ENCODE assay signal across 17 mouse cellular contexts in genomic region chr17:5050970-5051530, GRCm38 (mm10). TPM values are rescaled to one million over a fixed set of nuclear protein-coding genes. Genes with fewer than 3 reads are reported as not detected.
DNase-seq lines count a peak whose midpoint lies in the region; ATAC-seq lines count a peak whose summit lies in the region.
"Had no signal": no experiment of that assay in that cellular context is flagged by ENCODE, and none has a peak within 500 bp of the region (broad histone marks: within the 10 kb centered on the region; RNA-seq: fewer than 3 reads in every experiment).

No protein-coding gene starts in this region.

- intact Hi-C loops in heart, postnatal 36 days (cut with DNase I) = no loop called here

- H3K27me3 ChIP-seq in heart, embryonic 13.5 days (replicated peaks) = peaks cover 4% of the 10 kb centered on the region; the same call in 1 of the 2 replicates
- H3K27me3 ChIP-seq in heart, embryonic 16.5 days (ENCODE audit: control insufficient read depth, insufficient read depth, low read length) = no peaks in the 10 kb centered on the region
- H3K27me3 ChIP-seq: embryonic facial prominence, embryonic 13.5 days; hindbrain, embryonic 13.5 days had no signal

- 28% methylated on average over 7 of the region's 7 CpGs for WGBS in heart, embryonic 13.5 days
- 32% methylated on average over 7 of the region's 7 CpGs for WGBS in heart, embryonic 16.5 days

- no peaks in the 10 kb centered on the region for H3K9me3 ChIP-seq in heart, embryonic 13.5 days
- H3K9me3 ChIP-seq in heart, embryonic 16.5 days (replicated peaks; ENCODE audit: control insufficient read depth, low read length) = no peaks in the 10 kb centered on the region
- H3K9me3 ChIP-seq: embryonic facial prominence, embryonic 13.5 days; forebrain, embryonic 12.5 days; hindbrain, embryonic 13.5 days had no signal

- peak overlapping the region; percentile 2; the same call in 1 of the 2 replicates for H3K4me2 ChIP-seq in heart, embryonic 13.5 days
- H3K4me2 ChIP-seq in heart, embryonic 16.5 days (ENCODE audit: low read depth, low read length) = no peak overlapping the region
- H3K4me2 ChIP-seq: embryonic facial prominence, embryonic 13.5 days; forebrain, embryonic 12.5 days; hindbrain, embryonic 13.5 days had no signal

- no peak overlapping the region for H3K27ac ChIP-seq in heart, embryonic 13.5 days (replicated peaks)
- H3K27ac ChIP-seq in heart, embryonic 16.5 days (ENCODE audit: low read length) = no peak overlapping the region
- H3K27ac ChIP-seq: embryonic facial prominence, embryonic 13.5 days; forebrain, embryonic 12.5 days; hindbrain, embryonic 13.5 days had no signal

- H3K4me1 ChIP-seq in heart, embryonic 13.5 days = peaks cover 64% of the 10 kb centered on the region
- peaks cover 23% of the 10 kb centered on the region for H3K4me1 ChIP-seq in heart, embryonic 16.5 days (ENCODE audit: control insufficient read depth, insufficient read depth, low read length)

- H3K9ac ChIP-seq in heart, embryonic 13.5 days = no peak overlapping the region
- no peak overlapping the region for H3K9ac ChIP-seq in heart, embryonic 16.5 days (ENCODE audit: low read length)
- H3K9ac ChIP-seq: embryonic facial prominence, embryonic 13.5 days; forebrain, embryonic 12.5 days; hindbrain, embryonic 13.5 days had no signal

- DNase-seq in heart, adult 9 months (ENCODE audit: low spot score in 2 of 2) = peak; percentile 16 to 27
- no peak for DNase-seq in heart, postnatal 36 days
- no peak for DNase-seq in spleen, postnatal 14 days (ENCODE audit: low spot score in 2 of 2)
- DNase-seq in right cerebral cortex, postnatal 14 days = no peak
- DNase-seq: adrenal gland, adult 2 months; adrenal gland, postnatal 25 days; cerebellum, adult 18-20 months; cerebellum, adult 9-11 months; cerebellum, postnatal 36 days; gastrocnemius, postnatal 25 days had no signal

- H3K4me3 ChIP-seq in heart, embryonic 13.5 days = no peak overlapping the region
- H3K4me3 ChIP-seq in heart, embryonic 16.5 days (ENCODE audit: low read length) = no peak overlapping the region
- H3K4me3 ChIP-seq: embryonic facial prominence, embryonic 13.5 days; forebrain, embryonic 12.5 days; hindbrain, embryonic 13.5 days had no signal

- ATAC-seq in heart, embryonic 13.5 days (ENCODE audit: extremely low read depth, insufficient number of reproducible peaks, low FRiP score, low TSS enrichment) = peak; percentile 42; the same call in 1 of the 2 replicates
- peak; percentile 59 for ATAC-seq in heart, embryonic 16.5 days (replicated peaks; ENCODE audit: extremely low read depth, insufficient read depth, low FRiP score)
- ATAC-seq: forebrain, embryonic 16.5 days; intestine, embryonic 16.5 days had no signal

- H3K36me3 ChIP-seq in heart, embryonic 13.5 days = peaks cover 5% of the 10 kb centered on the region; the same call in 1 of the 2 replicates
- no peaks in the 10 kb centered on the region for H3K36me3 ChIP-seq in heart, embryonic 16.5 days (ENCODE audit: control insufficient read depth, insufficient read depth)
- H3K36me3 ChIP-seq: hindbrain, embryonic 13.5 days had no signal

RNA-seq across cellular contexts. Expression of gene Arid1b, which starts 56.9 kb away (rescaled TPM):
- 10 to 100 TPM; 27.8 to 28.3 TPM for total RNA-seq in heart, postnatal 36 days (2021)
- 5.0 and 5.2 TPM in 2 replicates for polyA plus RNA-seq in heart, embryonic 13.5 days (2015; fragmentation: Nextera tagmentation; extraction: Ambion mirVana)
- polyA plus RNA-seq in heart, embryonic 16.5 days (2015; fragmentation: Nextera tagmentation; extraction: Ambion mirVana) = 7.1 TPM in 2 replicates

Comparison
In these comparisons a context has a peak if more than half of its experiments do, and no peak if none do; other contexts are left out.
1. DNase-seq: peak in heart, adult 9 months (2 of 2); none in heart, postnatal 36 days (0 of 2), spleen, postnatal 14 days (0 of 2) and right cerebral cortex, postnatal 14 days (single experiment).